Mouse (Mus musculus) liver, embryonic 14.5 days (tissue): ENCODE results near the gene Pcca.

ENCODE experiments used
- CTCF ChIP-seq: IDR thresholded peaks from 2 replicates; pipeline ENCODE4 v1.5.1; 2016; ENCODE audit warnings: antibody characterized with exemption, low read depth, control low read depth
- EP300 ChIP-seq: IDR thresholded peaks from 2 replicates; pipeline ENCODE4 v1.6.1; 2016; ENCODE audit warnings: antibody characterized with exemption, low read depth

- no peak for TF ChIP-seq CTCF
- no peak for TF ChIP-seq EP300
These were observed 302.1 kb downstream of the Pcca start for GRCm38 (mm10) chr14:122836221-122836620.
